Mouse (Mus musculus): ENCODE measurements around the gene Gm12830. TPM values are rescaled to one million over a fixed set of nuclear protein-coding genes. Genes with fewer than 3 reads are reported as not detected.
A peak's percentile ranks its signal among the peaks of the same experiment; 100 is the strongest.

Gm12830 gene
- 0.09 TPM in 1 of 2 replicates, not detected in the other for polyA plus RNA-seq (2016; fragmentation: Nextera tagmentation; extraction: Ambion mirVana)

- Histone ChIP-seq H3K9me3 (no peaks in the 10 kb centered on the region), H3K27ac (replicated peaks) (peak within 1 kb of the TSS; percentile 76), H3K4me3 (peak within 1 kb of the TSS; percentile 52), H3K4me1 (peaks cover 59% of the 10 kb centered on the region), H3K36me3 (replicated peaks) (no peaks in the 10 kb centered on the region), H3K27me3 (replicated peaks; ENCODE audit: low read depth, poor library complexity, severe bottlenecking) (peaks cover 80% of the 10 kb centered on the region)
- 1% methylated on average over 51 of the region's 51 CpGs for WGBS
- peak; percentile 95 for DNase-seq (ENCODE audit: low spot score)
Observed at GRCm38 (mm10) chr4:114821567-114822192, at the start of gene Gm12830. Gm12830 (plus strand) TSS chr4:114821722.

- no peak overlapping the region for H3K27ac ChIP-seq (replicated peaks)
- no peaks in the 10 kb centered on the region for H3K36me3 ChIP-seq (replicated peaks)
- H3K4me3 ChIP-seq: no peak overlapping the region
- WGBS: 98% methylated on average over 1 of the region's 1 CpGs
- H3K27me3 ChIP-seq (replicated peaks; ENCODE audit: low read depth, poor library complexity, severe bottlenecking): peaks cover 30% of the 10 kb centered on the region
- DNase-seq (ENCODE audit: low spot score): peak; percentile 5
- peaks cover 29% of the 10 kb centered on the region for H3K4me1 ChIP-seq
- H3K9me3 ChIP-seq: no peaks in the 10 kb centered on the region; the same call in none of the 2 replicates
Observed at GRCm38 (mm10) chr4:114773316-114773715, 48.2 kb upstream of the Gm12830 start.

- Histone ChIP-seq H3K27me3 (replicated peaks; ENCODE audit: low read depth, poor library complexity, severe bottlenecking) (peaks cover 29% of the 10 kb centered on the region), H3K4me1 (peaks cover 59% of the 10 kb centered on the region), H3K27ac (replicated peaks) (peak overlapping the region; percentile 76), H3K4me3 (no peak overlapping the region), H3K36me3 (replicated peaks) (no peaks in the 10 kb centered on the region), H3K9me3 (no peaks in the 10 kb centered on the region; the same call in none of the 2 replicates)
- 41% methylated on average over 11 of the region's 11 CpGs for WGBS
- peak; percentile 42 for DNase-seq (ENCODE audit: low spot score)
Observed at GRCm38 (mm10) chr4:114777625-114778202, 43.8 kb upstream of the Gm12830 start.

GRCm38 (mm10) chr4:114778716-114779474, 42.6 kb upstream of the Gm12830 start:
- peak overlapping the region; percentile 82 for H3K27ac ChIP-seq (replicated peaks)
- no peaks in the 10 kb centered on the region for H3K36me3 ChIP-seq (replicated peaks)
- H3K4me1 ChIP-seq: peaks cover 71% of the 10 kb centered on the region
- peak; percentile 57 for DNase-seq (ENCODE audit: low spot score)
- no peak overlapping the region for H3K4me3 ChIP-seq
- 35% methylated on average over 7 of the region's 7 CpGs for WGBS
- peaks cover 40% of the 10 kb centered on the region for H3K27me3 ChIP-seq (replicated peaks; ENCODE audit: low read depth, poor library complexity, severe bottlenecking)
- no peaks in the 10 kb centered on the region; the same call in none of the 2 replicates for H3K9me3 ChIP-seq

GRCm38 (mm10) chr4:114779475-114779757, 42.1 kb upstream of the Gm12830 start:
- DNase-seq (ENCODE audit: low spot score): peak; percentile 81
- H3K4me3 ChIP-seq: 0 out of 2 replicates have a peak overlapping the region, but pooled peaks have one; percentile 4
- H3K4me1 ChIP-seq: peaks cover 76% of the 10 kb centered on the region
- H3K9me3 ChIP-seq: no peaks in the 10 kb centered on the region; the same call in none of the 2 replicates
- peaks cover 45% of the 10 kb centered on the region for H3K27me3 ChIP-seq (replicated peaks; ENCODE audit: low read depth, poor library complexity, severe bottlenecking)
- H3K27ac ChIP-seq (replicated peaks): peak overlapping the region; percentile 82
- 14% methylated on average over 5 of the region's 5 CpGs for WGBS
- H3K36me3 ChIP-seq (replicated peaks): no peaks in the 10 kb centered on the region

GRCm38 (mm10) chr4:114779758-114780546, 41.6 kb upstream of the Gm12830 start:
- H3K27me3 ChIP-seq (replicated peaks; ENCODE audit: low read depth, poor library complexity, severe bottlenecking): peaks cover 51% of the 10 kb centered on the region
- H3K27ac ChIP-seq (replicated peaks): peak overlapping the region; percentile 82
- H3K4me1 ChIP-seq: peaks cover 79% of the 10 kb centered on the region
- peak overlapping the region; percentile 4; the same call in 1 of the 2 replicates for H3K4me3 ChIP-seq
- DNase-seq (ENCODE audit: low spot score): peak; percentile 77
- H3K36me3 ChIP-seq (replicated peaks): no peaks in the 10 kb centered on the region
- H3K9me3 ChIP-seq: no peaks in the 10 kb centered on the region; the same call in none of the 2 replicates
- 25% methylated on average over 17 of the region's 17 CpGs for WGBS

- Histone ChIP-seq H3K4me3 (no peak overlapping the region), H3K27me3 (replicated peaks; ENCODE audit: low read depth, poor library complexity, severe bottlenecking) (peaks cover 64% of the 10 kb centered on the region), H3K36me3 (replicated peaks) (no peaks in the 10 kb centered on the region), H3K9me3 (no peaks in the 10 kb centered on the region), H3K27ac (replicated peaks) (peak overlapping the region; percentile 44), H3K4me1 (peaks cover 69% of the 10 kb centered on the region)
- DNase-seq (ENCODE audit: low spot score): peak; percentile 52
- 36% methylated on average over 7 of the region's 7 CpGs for WGBS
Observed at GRCm38 (mm10) chr4:114782851-114783250, 38.7 kb upstream of the Gm12830 start.

- H3K27ac ChIP-seq (replicated peaks): peak overlapping the region; percentile 37; the same call in 1 of the 2 replicates
- H3K36me3 ChIP-seq (replicated peaks): no peaks in the 10 kb centered on the region
- peak; percentile 47 for DNase-seq (ENCODE audit: low spot score)
- 85% methylated on average over 2 of the region's 2 CpGs for WGBS
- H3K27me3 ChIP-seq (replicated peaks; ENCODE audit: low read depth, poor library complexity, severe bottlenecking): peaks cover 71% of the 10 kb centered on the region
- H3K4me3 ChIP-seq: no peak overlapping the region
- no peaks in the 10 kb centered on the region for H3K9me3 ChIP-seq
- peaks cover 67% of the 10 kb centered on the region for H3K4me1 ChIP-seq
Observed at GRCm38 (mm10) chr4:114784735-114785134, 36.8 kb upstream of the Gm12830 start.

- Histone ChIP-seq H3K4me1 (peaks cover 48% of the 10 kb centered on the region), H3K27ac (replicated peaks) (peak overlapping the region; percentile 58; the same call in 1 of the 2 replicates), H3K36me3 (replicated peaks) (no peaks in the 10 kb centered on the region), H3K4me3 (no peak overlapping the region), H3K27me3 (replicated peaks; ENCODE audit: low read depth, poor library complexity, severe bottlenecking) (peaks cover 66% of the 10 kb centered on the region), H3K9me3 (no peaks in the 10 kb centered on the region)
- DNase-seq (ENCODE audit: low spot score): peak; percentile 56
- WGBS: 24% methylated on average over 4 of the region's 4 CpGs
Observed at GRCm38 (mm10) chr4:114788856-114789255, 32.7 kb upstream of the Gm12830 start.

- no peaks in the 10 kb centered on the region for H3K36me3 ChIP-seq (replicated peaks)
- peaks cover 66% of the 10 kb centered on the region for H3K27me3 ChIP-seq (replicated peaks; ENCODE audit: low read depth, poor library complexity, severe bottlenecking)
- H3K4me1 ChIP-seq: peaks cover 54% of the 10 kb centered on the region
- WGBS: 60% methylated on average over 9 of the region's 9 CpGs
- peak; percentile 71 for DNase-seq (ENCODE audit: low spot score)
- 0 out of 2 replicates have a peak overlapping the region, but pooled peaks have one; percentile 5 for H3K27ac ChIP-seq (replicated peaks)
- no peak overlapping the region for H3K4me3 ChIP-seq
- H3K9me3 ChIP-seq: no peaks in the 10 kb centered on the region
Observed at GRCm38 (mm10) chr4:114791650-114792049, 29.9 kb upstream of the Gm12830 start.

- Histone ChIP-seq H3K27ac (replicated peaks) (no peak overlapping the region), H3K4me3 (no peak overlapping the region), H3K4me1 (peaks cover 63% of the 10 kb centered on the region), H3K36me3 (replicated peaks) (no peaks in the 10 kb centered on the region), H3K27me3 (replicated peaks; ENCODE audit: low read depth, poor library complexity, severe bottlenecking) (peaks cover 76% of the 10 kb centered on the region), H3K9me3 (no peaks in the 10 kb centered on the region)
- WGBS: 90% methylated on average over 2 of the region's 2 CpGs
- DNase-seq (ENCODE audit: low spot score): no peak
Observed at GRCm38 (mm10) chr4:114793836-114794235, 27.7 kb upstream of the Gm12830 start.
